Mouse (Mus musculus): ENCODE data around the gene Akap3.

The Akap3 gene

DNA sequence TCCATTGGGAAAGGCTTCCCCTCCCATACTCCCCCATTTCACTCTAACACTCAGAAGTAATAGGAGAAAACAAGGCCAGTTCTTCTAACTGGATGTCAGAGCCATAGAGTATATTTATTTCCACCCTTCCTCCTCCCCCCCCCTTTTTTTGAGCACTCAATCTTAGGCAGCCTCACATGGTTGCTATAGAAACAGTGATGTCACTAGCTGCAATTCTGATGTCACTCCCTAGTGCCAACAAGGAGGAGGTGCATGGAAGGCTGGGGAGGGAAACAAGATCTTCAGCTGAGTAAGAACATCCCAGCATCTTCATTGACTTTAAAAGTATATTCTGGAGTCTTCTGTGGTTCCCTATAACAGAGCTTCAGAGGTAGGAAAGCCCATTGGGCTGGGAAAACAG is at the start of gene Akap3:
Gene Akap3, plus strand, starts transcription at position 218 of the 400 bp plus-strand sequence.
- ATAC-seq (ENCODE audit: insufficient number of reproducible peaks, low FRiP score, low TSS enrichment): no peak

GRCm38 (mm10) chr6:126806783-126807182 is 46.1 kb upstream of the Akap3 start:
- no peak for ATAC-seq (ENCODE audit: insufficient number of reproducible peaks, low FRiP score, low TSS enrichment)

- no peak for ATAC-seq (ENCODE audit: insufficient number of reproducible peaks, low FRiP score, low TSS enrichment)
Observed at GRCm38 (mm10) chr6:126808134-126808533, 44.8 kb upstream of the Akap3 start.

DNA sequence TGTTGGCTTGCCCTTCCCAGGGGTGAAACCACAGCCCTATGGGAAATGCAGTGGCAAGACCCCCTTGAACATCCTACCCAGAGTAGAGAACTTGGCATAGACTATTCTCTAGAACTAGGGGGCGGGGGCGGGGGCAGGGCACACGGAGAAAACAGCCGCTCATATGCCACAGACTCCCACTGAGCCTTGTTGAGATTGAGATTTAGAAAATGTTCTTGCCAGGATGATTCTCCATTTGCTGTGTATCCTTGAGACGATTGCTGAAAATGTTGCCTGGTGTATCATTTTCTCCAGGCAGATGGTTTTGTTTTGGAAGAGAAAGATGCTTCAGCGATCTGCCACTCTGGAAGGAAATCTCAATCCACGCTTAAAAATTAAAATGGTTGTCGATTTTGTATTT is 44.3 kb upstream of the Akap3 start:
- ATAC-seq (ENCODE audit: insufficient number of reproducible peaks, low FRiP score, low TSS enrichment): no peak

- ATAC-seq (ENCODE audit: insufficient number of reproducible peaks, low FRiP score, low TSS enrichment): no peak
Observed at GRCm38 (mm10) chr6:126811481-126811880, 41.4 kb upstream of the Akap3 start.

DNA sequence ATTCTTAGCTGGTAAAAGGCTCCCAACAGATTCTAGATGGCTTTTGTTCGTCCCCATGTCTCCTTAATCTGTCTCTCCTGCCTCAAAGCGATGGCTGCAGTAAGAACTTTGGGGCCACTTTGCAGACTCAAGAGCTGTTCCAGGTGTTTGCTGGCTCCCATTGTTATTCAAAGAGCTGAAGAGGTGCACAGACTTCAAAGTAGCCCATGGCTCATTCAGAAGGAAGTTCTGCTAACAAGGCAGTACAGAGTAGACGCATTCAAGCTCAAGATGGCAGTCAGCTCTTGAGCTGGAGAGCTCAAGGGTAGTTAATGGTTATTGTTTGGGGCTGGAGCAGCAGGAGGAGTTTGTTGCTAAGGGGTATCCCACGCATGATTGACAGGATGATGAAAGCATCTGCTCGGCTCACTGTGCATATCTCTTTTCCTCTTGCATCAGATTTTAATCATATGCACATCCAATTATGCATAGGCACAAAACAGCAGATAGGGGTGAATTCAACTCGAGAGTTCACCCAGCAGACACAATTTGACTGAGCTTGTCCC is 37.6 kb upstream of the Akap3 start:
- no peak for ATAC-seq (ENCODE audit: insufficient number of reproducible peaks, low FRiP score, low TSS enrichment)

DNA sequence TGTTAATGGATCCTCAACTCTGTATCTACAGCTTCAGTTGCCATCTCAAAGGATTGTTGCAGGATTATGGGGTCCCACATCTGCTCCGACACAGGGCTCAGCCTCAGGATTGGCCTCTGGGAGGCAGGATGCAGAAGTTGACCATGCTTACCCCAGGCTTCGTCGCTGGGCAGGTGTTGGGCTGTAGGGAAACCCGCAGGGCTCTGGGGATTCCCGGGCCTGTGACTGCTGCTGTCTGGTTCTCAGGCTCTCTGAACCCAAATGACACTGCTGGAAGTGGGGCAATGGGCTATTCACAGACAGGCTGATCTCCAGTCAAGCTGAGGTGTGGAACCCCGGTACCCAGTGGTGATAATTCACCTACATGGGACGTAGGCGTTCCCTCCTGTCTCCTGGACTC is 36.6 kb upstream of the Akap3 start:
- ATAC-seq (ENCODE audit: insufficient number of reproducible peaks, low FRiP score, low TSS enrichment): no peak

GRCm38 (mm10) chr6:126823087-126823486 is 29.8 kb upstream of the Akap3 start:
- no peak for ATAC-seq (ENCODE audit: insufficient number of reproducible peaks, low FRiP score, low TSS enrichment)

DNA sequence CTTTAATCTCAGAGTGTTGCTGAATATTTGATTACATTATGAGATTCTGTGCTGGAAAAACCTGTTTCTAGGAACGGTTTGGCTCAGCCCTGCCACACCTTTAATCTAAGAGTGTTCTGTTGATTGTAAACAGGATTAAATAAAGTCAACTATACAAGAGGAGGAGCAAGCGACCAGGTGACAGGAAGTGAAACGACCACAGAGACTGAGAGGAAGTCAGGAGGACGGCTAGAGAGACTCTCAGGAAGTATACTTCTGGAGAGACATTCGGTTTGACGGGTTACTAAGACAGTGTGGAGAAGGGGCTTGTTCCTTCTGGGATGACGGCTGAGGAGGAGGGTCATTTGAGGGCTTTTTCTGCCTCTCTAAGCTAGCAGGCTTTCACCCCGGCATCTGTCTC is 16.3 kb upstream of the Akap3 start:
- ATAC-seq (ENCODE audit: insufficient number of reproducible peaks, low FRiP score, low TSS enrichment): no peak

DNA sequence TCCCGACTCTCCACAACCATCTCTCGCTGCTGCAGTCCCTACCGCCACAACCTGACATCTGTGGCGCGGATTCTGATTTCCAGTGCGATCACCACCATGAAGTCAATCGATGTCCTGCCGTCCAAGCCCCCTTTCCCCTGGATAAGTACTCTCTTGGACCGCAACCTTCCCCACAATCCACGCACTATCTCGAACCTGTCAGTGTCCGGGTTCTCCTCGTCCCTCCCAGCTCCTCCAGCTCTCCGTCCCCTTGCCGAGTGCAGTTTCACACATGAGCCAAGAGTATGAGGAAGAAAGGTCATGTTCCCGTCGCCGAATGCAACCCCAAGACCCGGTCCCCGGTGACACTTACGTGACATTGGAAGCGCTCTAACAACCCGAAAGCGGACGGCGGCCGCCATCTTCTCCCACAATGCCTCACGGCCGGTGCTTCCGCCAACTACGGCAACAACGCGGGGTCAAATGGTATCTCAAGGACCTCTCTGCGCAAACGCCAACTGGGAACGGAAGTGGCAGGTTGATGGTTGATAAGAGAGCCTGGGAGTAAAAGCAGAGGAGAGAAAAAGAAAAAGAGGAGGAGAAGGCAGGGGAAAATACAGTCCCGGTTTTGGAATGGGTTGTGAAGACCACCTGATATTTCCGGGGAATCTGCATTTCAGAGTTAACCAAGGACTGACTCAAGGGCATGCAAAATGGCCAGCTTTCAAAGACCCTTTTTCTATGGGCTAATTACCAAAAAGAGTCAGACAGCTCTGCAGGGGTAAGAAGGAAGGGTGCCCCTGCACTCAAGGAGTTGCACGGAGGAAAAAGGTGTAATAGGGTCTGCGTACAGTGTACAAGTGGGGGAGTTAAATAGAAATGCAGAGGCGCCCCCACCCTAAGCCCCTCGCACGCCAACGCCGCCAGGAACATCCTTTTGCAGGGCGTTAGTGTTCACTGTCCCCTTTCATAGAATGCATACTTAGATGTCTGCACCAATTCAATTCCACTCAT is 3.9 kb upstream of the Akap3 start, which contains the start of gene Ndufa9:
Gene Ndufa9, minus strand, starts transcription at position 425 of the 993 bp plus-strand sequence.
- ATAC-seq (ENCODE audit: insufficient number of reproducible peaks, low FRiP score, low TSS enrichment): peak; percentile 75

DNA sequence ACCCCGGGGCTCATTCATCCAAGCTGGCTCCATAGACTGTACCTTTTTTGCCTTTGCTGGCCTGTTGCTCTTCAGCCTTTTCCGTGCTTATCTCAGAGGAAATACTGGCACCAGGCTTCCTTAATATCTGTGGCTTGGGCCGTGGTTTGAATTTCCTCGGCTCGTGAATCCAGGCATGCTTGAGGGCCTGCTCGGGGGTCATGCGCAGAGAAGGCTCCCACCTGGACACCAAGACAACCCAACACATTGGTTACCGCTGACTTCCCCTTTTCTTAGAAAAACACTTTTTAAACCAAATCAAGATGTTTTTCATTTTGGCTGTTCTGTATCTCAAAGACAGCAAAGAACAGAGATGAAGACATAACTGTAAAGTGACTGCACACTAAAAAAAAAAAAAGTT is 24.2 kb downstream of the Akap3 start:
- ATAC-seq (ENCODE audit: insufficient number of reproducible peaks, low FRiP score, low TSS enrichment): no peak

DNA sequence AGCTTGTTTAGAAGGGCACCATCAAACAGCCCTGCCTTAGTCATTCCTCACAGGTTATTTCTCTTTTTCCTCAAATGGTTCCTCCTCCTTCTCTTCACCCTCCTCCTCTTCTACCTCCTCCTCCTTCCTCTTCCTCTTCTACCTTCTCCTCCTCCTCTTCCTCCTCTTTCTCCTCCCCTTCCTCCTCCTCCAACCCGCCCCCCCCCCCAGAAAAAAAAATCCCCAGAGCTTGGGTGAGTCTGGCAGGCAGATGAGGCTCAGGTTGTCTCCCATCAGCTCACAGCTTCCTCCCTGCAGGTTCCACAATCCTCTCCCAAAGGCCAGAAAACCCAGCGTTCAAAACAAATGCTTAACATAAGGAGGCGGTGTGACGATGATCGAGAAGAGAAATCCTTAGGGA is 54.5 kb downstream of the Akap3 start:
- no peak for ATAC-seq (ENCODE audit: insufficient number of reproducible peaks, low FRiP score, low TSS enrichment)

- no peak for ATAC-seq (ENCODE audit: insufficient number of reproducible peaks, low FRiP score, low TSS enrichment)
Observed at GRCm38 (mm10) chr6:126907876-126908275, 55.0 kb downstream of the Akap3 start.

DNA sequence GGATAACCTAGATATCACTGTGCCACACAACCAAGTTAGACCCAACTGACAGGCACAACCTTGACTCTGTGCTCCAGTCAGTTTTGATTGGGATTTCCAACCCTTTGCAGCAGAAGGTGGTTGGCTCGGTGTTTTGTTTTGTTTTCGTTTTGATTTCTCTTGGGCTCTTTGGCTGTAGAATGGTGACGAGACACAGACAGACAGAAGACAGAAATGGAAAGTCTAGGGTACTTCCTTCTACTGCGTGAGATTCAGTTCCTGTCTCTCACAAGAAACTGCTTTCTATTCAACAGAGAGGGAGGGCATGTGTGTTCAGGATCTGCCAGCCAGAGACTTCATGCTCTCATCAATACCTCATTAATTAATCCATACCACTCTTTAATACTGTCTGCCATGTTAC is 57.8 kb downstream of the Akap3 start:
- no peak for ATAC-seq (ENCODE audit: insufficient number of reproducible peaks, low FRiP score, low TSS enrichment)

GRCm38 (mm10) chr6:126914928-126915327 is 62.0 kb downstream of the Akap3 start:
- ATAC-seq (ENCODE audit: insufficient number of reproducible peaks, low FRiP score, low TSS enrichment): no peak

DNA sequence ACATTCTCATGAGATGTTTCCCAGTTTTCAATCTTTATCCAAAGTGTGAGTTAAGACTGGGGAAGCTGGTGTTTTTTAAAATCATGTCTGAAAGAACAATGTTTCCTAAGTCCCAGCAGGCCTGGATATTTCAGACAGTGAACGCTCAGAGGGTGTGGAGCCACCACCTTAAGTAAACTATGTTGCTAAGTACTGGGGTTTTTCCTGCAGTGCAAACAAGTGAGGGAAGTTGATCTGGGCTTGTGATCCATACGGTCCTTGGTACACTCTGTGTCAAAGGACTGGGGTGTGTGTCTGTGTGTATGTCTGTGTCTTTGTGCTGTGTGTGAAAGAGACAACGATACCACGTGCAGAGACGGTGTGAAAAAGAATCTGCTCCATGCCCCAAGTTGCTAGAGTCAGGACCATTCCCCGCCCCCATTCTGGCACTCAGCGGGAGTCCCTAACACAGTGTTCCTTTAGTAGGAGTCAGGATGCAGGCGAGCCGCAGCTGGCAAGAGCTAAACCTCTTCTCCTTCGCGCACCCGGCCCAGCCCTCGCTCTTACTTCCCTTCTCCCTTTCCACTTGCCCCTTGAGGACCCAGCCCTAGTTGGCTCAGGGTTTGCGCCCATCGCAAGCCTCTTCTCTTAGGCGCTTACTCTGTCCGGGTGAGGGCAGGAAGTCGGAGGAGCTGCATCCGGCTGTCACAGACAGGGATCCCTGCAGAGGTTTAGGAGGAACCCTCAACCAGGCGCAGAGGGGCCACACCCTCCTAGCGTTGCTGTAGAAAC is 68.4 kb downstream of the Akap3 start, which contains the start of gene Dyrk4:
Gene Dyrk4, minus strand, starts transcription at position 729 of the 771 bp plus-strand sequence.
- 0 out of 2 replicates have a peak, but pooled peaks have one; percentile 15 for ATAC-seq (ENCODE audit: insufficient number of reproducible peaks, low FRiP score, low TSS enrichment)

Data from cerebellum, adult (tissue).